Mouse (Mus musculus): ENCODE data around the gene Fpr1.

The Fpr1 gene

DNA sequence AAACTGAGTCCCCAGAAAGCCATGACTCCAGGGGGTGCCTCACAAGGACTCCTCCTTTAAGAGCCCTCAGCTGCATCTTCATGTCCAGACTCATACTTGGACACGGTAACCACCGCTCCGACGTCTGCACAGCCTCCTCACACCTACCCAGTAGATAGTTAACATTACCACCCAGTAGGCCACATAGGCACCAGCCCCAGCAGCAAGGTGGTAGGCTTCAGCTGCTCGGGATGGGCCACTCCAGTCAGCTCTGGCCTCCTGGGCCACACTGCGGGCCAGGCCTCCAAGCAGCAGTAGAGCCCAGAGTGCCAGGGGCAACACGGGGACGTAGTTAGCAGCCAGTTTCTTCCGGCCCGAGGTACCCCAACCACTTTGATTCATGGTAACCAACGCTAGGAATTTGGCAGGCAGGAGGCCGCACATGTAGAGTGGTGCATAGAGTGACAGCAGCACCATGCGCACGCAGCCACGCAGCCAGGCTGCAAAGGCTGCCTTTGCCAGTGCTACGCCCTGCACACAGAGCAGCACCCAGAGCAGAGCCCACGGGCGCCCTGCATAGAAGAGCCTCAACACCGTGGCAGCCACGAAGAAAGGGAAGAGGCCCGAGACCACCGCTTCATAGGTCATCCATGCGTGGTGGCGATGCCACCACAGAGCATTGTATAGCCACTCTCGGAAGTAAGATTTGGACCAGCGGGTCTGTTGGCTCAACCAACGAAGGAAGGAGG lies 40.0 kb downstream of the Fpr1 start:
- Histone ChIP-seq H3K36me3 (ENCODE audit: insufficient read depth, low read length) (peaks cover 33% of the 10 kb centered on the region), H3K4me1 (replicated peaks; ENCODE audit: low read depth, low read length) (peaks cover 41% of the 10 kb centered on the region), H3K9me3 (ENCODE audit: low read length) (no peaks in the 10 kb centered on the region), H3K27me3 (ENCODE audit: insufficient read depth, low read length) (peaks cover 34% of the 10 kb centered on the region), H3K4me3 (replicated peaks; ENCODE audit: low read length) (peak overlapping the region; percentile 70)
- TF ChIP-seq POU5F1 (IDR thresholded peaks at IDR 0.05; ENCODE audit: borderline replicate concordance, low read length) (no peak), CTCF (conservative IDR thresholded peaks at IDR 0.05; ENCODE audit: low read length) (no peak), NANOG (IDR thresholded peaks at IDR 0.05; ENCODE audit: borderline replicate concordance, low read length) (no peak)

DNA sequence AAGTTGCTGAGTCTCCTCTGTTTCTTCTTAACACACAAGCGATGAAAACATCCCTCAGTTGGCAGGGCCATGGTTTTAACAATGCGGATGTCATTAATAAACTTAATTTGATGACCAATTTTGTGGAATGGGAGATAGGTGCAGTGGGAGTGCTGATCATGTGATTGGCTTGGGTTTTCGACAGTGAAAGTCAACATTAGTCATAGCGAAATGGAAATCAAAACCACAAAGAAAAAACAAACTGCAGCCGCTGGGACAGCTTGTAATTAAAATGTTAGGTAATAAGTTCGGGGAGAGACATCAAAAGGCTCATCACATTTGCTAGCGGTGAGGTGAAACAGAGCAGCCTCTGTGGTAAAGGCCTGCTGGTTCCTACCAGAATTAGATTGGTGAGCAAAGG lies 42.9 kb downstream of the Fpr1 start:
- Histone ChIP-seq H3K36me3 (ENCODE audit: insufficient read depth, low read length) (peaks cover 43% of the 10 kb centered on the region), H3K4me1 (replicated peaks; ENCODE audit: low read depth, low read length) (peaks cover 56% of the 10 kb centered on the region), H3K4me3 (replicated peaks; ENCODE audit: low read length) (no peak overlapping the region), H3K9me3 (ENCODE audit: low read length) (no peaks in the 10 kb centered on the region), H3K27me3 (ENCODE audit: insufficient read depth, low read length) (peaks cover 11% of the 10 kb centered on the region)
- TF ChIP-seq POU5F1 (IDR thresholded peaks at IDR 0.05; ENCODE audit: borderline replicate concordance, low read length): no peak
- no peak for TF ChIP-seq NANOG (IDR thresholded peaks at IDR 0.05; ENCODE audit: borderline replicate concordance, low read length)
- no peak for TF ChIP-seq CTCF (conservative IDR thresholded peaks at IDR 0.05; ENCODE audit: low read length)

GRCm38 (mm10) chr17:17839276-17839675 lies 44.5 kb downstream of the Fpr1 start:
- peaks cover 51% of the 10 kb centered on the region for H3K36me3 ChIP-seq (ENCODE audit: insufficient read depth, low read length)
- H3K27me3 ChIP-seq (ENCODE audit: insufficient read depth, low read length): peaks cover 7% of the 10 kb centered on the region
- H3K4me3 ChIP-seq (replicated peaks; ENCODE audit: low read length): peak overlapping the region; percentile 80
- no peaks in the 10 kb centered on the region for H3K9me3 ChIP-seq (ENCODE audit: low read length)
- TF ChIP-seq CTCF (conservative IDR thresholded peaks at IDR 0.05; ENCODE audit: low read length): no peak
- TF ChIP-seq POU5F1 (IDR thresholded peaks at IDR 0.05; ENCODE audit: borderline replicate concordance, low read length): no peak
- TF ChIP-seq NANOG (IDR thresholded peaks at IDR 0.05; ENCODE audit: borderline replicate concordance, low read length): no peak
- peaks cover 61% of the 10 kb centered on the region for H3K4me1 ChIP-seq (replicated peaks; ENCODE audit: low read depth, low read length)

DNA sequence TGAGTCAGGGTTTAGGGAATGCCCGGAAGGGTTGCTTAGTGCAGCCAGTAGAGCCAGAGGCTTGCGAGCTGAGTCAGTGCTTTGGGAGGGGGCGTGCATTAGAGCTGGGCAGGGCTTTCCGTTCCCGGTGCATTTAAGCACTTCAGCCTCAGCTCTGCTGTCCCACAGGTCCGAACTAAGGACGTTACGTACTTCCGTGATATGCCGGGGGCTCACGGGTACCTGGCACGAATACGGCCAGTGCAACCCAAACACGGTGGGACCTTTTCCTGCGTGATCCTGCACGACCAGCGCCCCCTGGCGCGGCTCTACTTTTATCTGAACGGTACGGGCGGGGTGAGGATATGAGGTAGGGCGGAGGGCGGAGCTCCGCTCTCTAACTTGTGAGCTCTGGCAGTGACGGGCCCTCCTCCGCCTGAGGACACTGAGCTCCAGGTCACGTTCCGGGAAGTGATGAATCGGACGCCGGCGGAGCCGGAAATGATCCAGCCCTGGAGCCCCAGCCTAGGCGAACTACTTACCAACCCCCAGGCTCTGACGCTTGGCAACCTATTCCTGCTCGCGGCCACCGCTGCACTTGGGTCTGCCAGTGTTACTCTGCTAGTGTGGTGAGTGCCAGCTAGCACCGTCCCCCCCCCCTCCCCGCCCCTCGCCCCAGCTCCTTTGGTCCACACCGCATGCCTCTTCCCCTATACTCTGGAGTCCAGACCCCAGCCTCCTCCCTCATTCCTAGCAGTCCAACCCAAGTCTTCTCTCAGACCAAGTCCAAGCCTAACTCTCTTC lies 45.6 kb downstream of the Fpr1 start:
- H3K9me3 ChIP-seq (ENCODE audit: low read length): no peaks in the 10 kb centered on the region

DNA sequence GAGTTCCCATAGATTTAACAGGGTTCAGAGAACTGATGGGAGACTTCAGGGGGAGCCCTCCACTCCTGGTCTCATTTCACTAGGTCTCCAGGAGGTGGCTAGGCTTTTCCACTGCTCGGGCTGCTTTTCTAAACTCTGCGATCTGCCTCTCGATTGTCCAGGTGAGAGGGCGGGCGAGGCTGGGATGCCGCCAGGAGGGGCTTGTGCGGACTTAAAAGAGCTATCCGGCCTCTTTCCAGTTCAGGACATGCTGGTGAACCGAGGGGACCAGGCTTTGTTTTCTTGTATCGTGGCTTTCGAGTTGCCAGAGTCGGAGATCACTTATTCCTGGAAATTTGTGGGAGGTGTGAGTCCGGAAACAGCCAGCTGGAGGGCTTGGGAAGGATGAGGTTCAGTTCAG lies 46.3 kb downstream of the Fpr1 start:
- Histone ChIP-seq H3K36me3 (ENCODE audit: insufficient read depth, low read length) (peaks cover 69% of the 10 kb centered on the region), H3K9me3 (ENCODE audit: low read length) (no peaks in the 10 kb centered on the region), H3K4me3 (replicated peaks; ENCODE audit: low read length) (peak overlapping the region; percentile 80), H3K4me1 (replicated peaks; ENCODE audit: low read depth, low read length) (peaks cover 61% of the 10 kb centered on the region), H3K27me3 (ENCODE audit: insufficient read depth, low read length) (no peaks in the 10 kb centered on the region)
- TF ChIP-seq POU5F1 (IDR thresholded peaks at IDR 0.05; ENCODE audit: borderline replicate concordance, low read length): no peak
- no peak for TF ChIP-seq NANOG (IDR thresholded peaks at IDR 0.05; ENCODE audit: borderline replicate concordance, low read length)
- TF ChIP-seq CTCF (conservative IDR thresholded peaks at IDR 0.05; ENCODE audit: low read length): no peak

More for the DNA sequence above, 45.6 kb downstream of the Fpr1 start:
- Histone ChIP-seq H3K4me3 (replicated peaks; ENCODE audit: low read length) (peak overlapping the region; percentile 80), H3K36me3 (ENCODE audit: insufficient read depth, low read length) (peaks cover 62% of the 10 kb centered on the region), H3K4me1 (replicated peaks; ENCODE audit: low read depth, low read length) (peaks cover 61% of the 10 kb centered on the region), H3K27me3 (ENCODE audit: insufficient read depth, low read length) (no peaks in the 10 kb centered on the region)
- TF ChIP-seq NANOG (IDR thresholded peaks at IDR 0.05; ENCODE audit: borderline replicate concordance, low read length) (no peak; the same call in 1 of the 2 replicates), CTCF (conservative IDR thresholded peaks at IDR 0.05; ENCODE audit: low read length) (peak; percentile 37), POU5F1 (IDR thresholded peaks at IDR 0.05; ENCODE audit: borderline replicate concordance, low read length) (no peak)

DNA sequence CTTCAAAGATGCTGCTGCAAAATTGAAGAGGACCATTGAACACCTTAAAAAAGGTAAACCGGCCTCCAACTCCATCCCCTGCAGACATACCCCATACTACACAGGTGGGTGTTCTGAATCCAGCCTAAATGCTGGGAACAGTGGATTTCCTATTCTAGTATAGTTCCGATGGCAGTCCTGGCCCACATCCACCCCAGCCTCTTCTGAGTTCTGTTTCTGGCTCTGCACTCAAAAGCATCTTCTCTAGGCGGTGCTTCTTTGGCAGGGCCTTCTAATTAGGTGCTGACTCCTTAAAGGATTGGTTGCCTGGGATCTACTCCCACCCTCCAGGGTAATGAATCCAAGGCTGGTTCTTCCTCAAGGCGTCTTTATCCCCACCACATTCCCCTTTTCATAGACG lies 47.6 kb downstream of the Fpr1 start:
- peaks cover 70% of the 10 kb centered on the region for H3K4me1 ChIP-seq (replicated peaks; ENCODE audit: low read depth, low read length)
- H3K4me3 ChIP-seq (replicated peaks; ENCODE audit: low read length): no peak overlapping the region
- TF ChIP-seq CTCF (conservative IDR thresholded peaks at IDR 0.05; ENCODE audit: low read length) (no peak), NANOG (IDR thresholded peaks at IDR 0.05; ENCODE audit: borderline replicate concordance, low read length) (no peak), POU5F1 (IDR thresholded peaks at IDR 0.05; ENCODE audit: borderline replicate concordance, low read length) (no peak)
- no peaks in the 10 kb centered on the region for H3K27me3 ChIP-seq (ENCODE audit: insufficient read depth, low read length)
- peaks cover 69% of the 10 kb centered on the region for H3K36me3 ChIP-seq (ENCODE audit: insufficient read depth, low read length)
- no peaks in the 10 kb centered on the region for H3K9me3 ChIP-seq (ENCODE audit: low read length)

GRCm38 (mm10) chr17:17834896-17835295 lies 48.8 kb downstream of the Fpr1 start:
- TF ChIP-seq CTCF (conservative IDR thresholded peaks at IDR 0.05; ENCODE audit: low read length): no peak
- TF ChIP-seq POU5F1 (IDR thresholded peaks at IDR 0.05; ENCODE audit: borderline replicate concordance, low read length): no peak
- no peak for TF ChIP-seq NANOG (IDR thresholded peaks at IDR 0.05; ENCODE audit: borderline replicate concordance, low read length)
- no peaks in the 10 kb centered on the region for H3K9me3 ChIP-seq (ENCODE audit: low read length)
- H3K27me3 ChIP-seq (ENCODE audit: insufficient read depth, low read length): no peaks in the 10 kb centered on the region
- H3K4me3 ChIP-seq (replicated peaks; ENCODE audit: low read length): no peak overlapping the region
- peaks cover 81% of the 10 kb centered on the region for H3K4me1 ChIP-seq (replicated peaks; ENCODE audit: low read depth, low read length)
- peaks cover 60% of the 10 kb centered on the region for H3K36me3 ChIP-seq (ENCODE audit: insufficient read depth, low read length)

GRCm38 (mm10) chr17:17830731-17831130 lies 53.0 kb downstream of the Fpr1 start:
- TF ChIP-seq CTCF (conservative IDR thresholded peaks at IDR 0.05; ENCODE audit: low read length) (no peak), NANOG (IDR thresholded peaks at IDR 0.05; ENCODE audit: borderline replicate concordance, low read length) (no peak), POU5F1 (IDR thresholded peaks at IDR 0.05; ENCODE audit: borderline replicate concordance, low read length) (no peak)
- Histone ChIP-seq H3K4me1 (replicated peaks; ENCODE audit: low read depth, low read length) (peaks cover 63% of the 10 kb centered on the region), H3K27me3 (ENCODE audit: insufficient read depth, low read length) (no peaks in the 10 kb centered on the region), H3K36me3 (ENCODE audit: insufficient read depth, low read length) (peaks cover 43% of the 10 kb centered on the region), H3K9me3 (ENCODE audit: low read length) (no peaks in the 10 kb centered on the region), H3K4me3 (replicated peaks; ENCODE audit: low read length) (peak overlapping the region; percentile 87; the same call in 1 of the 2 replicates)

Data from E14TG2a.4 (cell line).